Mouse (Mus musculus) heart, postnatal 0 days (tissue): ENCODE measurements around the gene Mmp9. TPM values are rescaled to one million over a fixed set of nuclear protein-coding genes. Genes with fewer than 3 reads are reported as not detected.

Experiments used
- ATAC-seq: fragments of 200-750 bp; cut with Nextera tagmentation; 2 replicates; pipeline ENCODE4 v1.8.0; 2017; ENCODE audit warnings: low read depth, moderate number of reproducible peaks, moderate library complexity; ENCODE audit not compliant: insufficient read depth
- DNase-seq: peaks from one replicate; pipeline ENCODE4 v3.0.0-alpha.2; 2016; ENCODE audit warnings: low spot score
- H3K27ac ChIP-seq: fragments of 300-500 bp; sonication (generic); 2 replicates; pipeline ENCODE4 v1.5.1; 2014; ENCODE audit warnings: low read depth, mild to moderate bottlenecking
- H3K27me3 ChIP-seq: fragments of 300-500 bp; sonication (generic); 2 replicates; pipeline ENCODE4 v1.6.1; 2014; ENCODE audit warnings: low read length, mixed read lengths; ENCODE audit not compliant: control insufficient read depth, insufficient read depth
- H3K36me3 ChIP-seq: fragments of 300-500 bp; sonication (generic); replicated peaks from 2 replicates; pipeline ENCODE4 v1.6.1; 2014; ENCODE audit warnings: low read length, mixed read lengths; ENCODE audit not compliant: control insufficient read depth, insufficient read depth
- H3K4me1 ChIP-seq: fragments of 300-500 bp; sonication (generic); 2 replicates; pipeline ENCODE4 v1.6.1; 2014; ENCODE audit warnings: antibody characterized with exemption; ENCODE audit not compliant: control insufficient read depth, insufficient read depth
- H3K4me2 ChIP-seq: fragments of 300-500 bp; sonication (generic); 2 replicates; pipeline ENCODE4 v1.6.1; 2014; ENCODE audit warnings: low read depth, mild to moderate bottlenecking, low read length, moderate library complexity
- H3K4me3 ChIP-seq: fragments of 300-500 bp; sonication (generic); 2 replicates; pipeline ENCODE4 v1.5.1; 2014; ENCODE audit warnings: low read depth, low read length
- H3K9ac ChIP-seq: fragments of 300-500 bp; sonication (generic); replicated peaks from 2 replicates; pipeline ENCODE4 v1.6.1; 2014; ENCODE audit warnings: low read depth, low read length, mixed read lengths
- H3K9me3 ChIP-seq: fragments of 300-500 bp; sonication (generic); replicated peaks from 2 replicates; pipeline ENCODE4 v1.6.1; 2016; ENCODE audit warnings: low read length; ENCODE audit not compliant: control insufficient read depth
- CTCF ChIP-seq: IDR thresholded peaks from 2 replicates; pipeline ENCODE4 v1.5.1; 2016; ENCODE audit warnings: antibody characterized with exemption, control low read depth, low read depth
- EP300 ChIP-seq: IDR thresholded peaks from 2 replicates; pipeline ENCODE4 v1.6.1; 2016; ENCODE audit warnings: antibody characterized with exemption, low read depth
- WGBS: fragments of 180-500 bp; shearing (Covaris S2); extraction: QIAGEN DNeasy Blood & Tissue Kit; methylation state at CpG from one replicate; pipeline ENCODE4 v1.1.7; 2014; 5-methylcytosine and 5-hydroxymethylcytosine counted together
- polyA plus RNA-seq: library from polyadenylated mRNA; unstranded; fragments of >200 nt; fragmentation: Nextera tagmentation; extraction: Ambion mirVana; gene quantifications from 2 replicates; pipeline ENCODE4 v1.2.1, GENCODE M21; 2015
- total RNA-seq: library from RNA; depleted of rRNA; stranded (reverse); fragments of >200 nt; gene quantifications from 2 replicates; pipeline ENCODE4 v1.2.3, GENCODE M21; 2014; ENCODE audit warnings: low replicate concordance

The Mmp9 gene
- total and polyA plus RNA-seq, 2 experiments from 2014 or later, result 0.08 to 0.64 TPM

GRCm38 (mm10) chr2:164903496-164903895 is 37.1 kb upstream of the Mmp9 start:
- Histone ChIP-seq H3K9me3 (peaks cover 7% of the 10 kb centered on the region; the same call in 1 of the 2 replicates), H3K36me3 (peaks cover 97% of the 10 kb centered on the region)
- 100% methylated on average over 1 of the region's 1 CpGs for WGBS

GRCm38 (mm10) chr2:164906071-164906470 is 34.5 kb upstream of the Mmp9 start:
- ATAC-seq, result no peak
- Histone ChIP-seq H3K27ac (no peak overlapping the region), H3K36me3 (peaks cover 81% of the 10 kb centered on the region), H3K27me3 (no peaks in the 10 kb centered on the region), H3K4me2 (no peak overlapping the region), H3K4me1 (peaks cover 8% of the 10 kb centered on the region; the same call in 1 of the 2 replicates), H3K9me3 (peaks cover 7% of the 10 kb centered on the region; the same call in 1 of the 2 replicates), H3K4me3 (no peak overlapping the region), H3K9ac (no peak overlapping the region)
- WGBS, result 100% methylated on average over 4 of the region's 4 CpGs
- TF ChIP-seq CTCF, result peak; percentile 25; the same call in 1 of the 2 replicates
- TF ChIP-seq EP300, result no peak
- DNase-seq, result no peak

More at GRCm38 (mm10) chr2:164903496-164903895, 37.1 kb upstream of the Mmp9 start:
- no peak overlapping the region for H3K9ac ChIP-seq
- H3K27ac ChIP-seq, result no peak overlapping the region
- no peak overlapping the region for H3K4me2 ChIP-seq
- ATAC-seq (no peak), DNase-seq (no peak)
- H3K4me1 ChIP-seq, result no peaks in the 10 kb centered on the region
- TF ChIP-seq CTCF (no peak), EP300 (no peak)
- H3K4me3 ChIP-seq, result no peak overlapping the region
- no peaks in the 10 kb centered on the region for H3K27me3 ChIP-seq

- no peak overlapping the region for H3K4me3 ChIP-seq
- DNase-seq (no peak), ATAC-seq (no peak)
- H3K9me3 ChIP-seq, result peaks cover 7% of the 10 kb centered on the region; the same call in 1 of the 2 replicates
- no peak overlapping the region for H3K9ac ChIP-seq
- H3K36me3 ChIP-seq, result peaks cover 66% of the 10 kb centered on the region
- H3K27ac ChIP-seq, result no peak overlapping the region
- TF ChIP-seq EP300 (no peak), CTCF (no peak)
- H3K4me1 ChIP-seq, result peaks cover 8% of the 10 kb centered on the region; the same call in 1 of the 2 replicates
- no peak overlapping the region for H3K4me2 ChIP-seq
- H3K27me3 ChIP-seq, result no peaks in the 10 kb centered on the region
- WGBS, result 95% methylated on average over 12 of the region's 12 CpGs
Measured at GRCm38 (mm10) chr2:164907511-164907910, 33.1 kb upstream of the Mmp9 start.

- peaks cover 8% of the 10 kb centered on the region; the same call in 1 of the 2 replicates for H3K4me1 ChIP-seq
- H3K36me3 ChIP-seq, result peaks cover 61% of the 10 kb centered on the region
- H3K27ac ChIP-seq, result no peak overlapping the region
- H3K9ac ChIP-seq, result no peak overlapping the region
- ATAC-seq (no peak), DNase-seq (no peak)
- H3K9me3 ChIP-seq, result peaks cover 7% of the 10 kb centered on the region; the same call in 1 of the 2 replicates
- TF ChIP-seq EP300 (no peak), CTCF (no peak)
- no peak overlapping the region for H3K4me3 ChIP-seq
- H3K4me2 ChIP-seq, result no peak overlapping the region
- H3K27me3 ChIP-seq, result no peaks in the 10 kb centered on the region
- 87% methylated on average over 5 of the region's 5 CpGs for WGBS
Measured at GRCm38 (mm10) chr2:164908011-164908410, 32.6 kb upstream of the Mmp9 start.

- ATAC-seq, result no peak
- H3K9me3 ChIP-seq, result peaks cover 7% of the 10 kb centered on the region; the same call in 1 of the 2 replicates
- DNase-seq, result no peak
- no peak overlapping the region for H3K4me2 ChIP-seq
- 95% methylated on average over 3 of the region's 3 CpGs for WGBS
- H3K27me3 ChIP-seq, result no peaks in the 10 kb centered on the region
- TF ChIP-seq CTCF, result no peak
- no peak for TF ChIP-seq EP300
- no peak overlapping the region for H3K4me3 ChIP-seq
- peaks cover 52% of the 10 kb centered on the region for H3K36me3 ChIP-seq
- no peak overlapping the region for H3K27ac ChIP-seq
- H3K9ac ChIP-seq, result no peak overlapping the region
- peaks cover 8% of the 10 kb centered on the region; the same call in 1 of the 2 replicates for H3K4me1 ChIP-seq
Measured at GRCm38 (mm10) chr2:164909100-164909499, 31.5 kb upstream of the Mmp9 start.

GRCm38 (mm10) chr2:164909542-164909941 is 31.0 kb upstream of the Mmp9 start:
- peak overlapping the region; percentile 78 for H3K4me2 ChIP-seq
- TF ChIP-seq CTCF, result peak; percentile 67
- TF ChIP-seq EP300, result no peak
- H3K27me3 ChIP-seq, result no peaks in the 10 kb centered on the region
- ATAC-seq, result no peak
- H3K27ac ChIP-seq, result peak overlapping the region; percentile 2; the same call in 1 of the 2 replicates
- peaks cover 8% of the 10 kb centered on the region; the same call in 1 of the 2 replicates for H3K4me1 ChIP-seq
- peaks cover 7% of the 10 kb centered on the region; the same call in 1 of the 2 replicates for H3K9me3 ChIP-seq
- WGBS, result 88% methylated on average over 1 of the region's 1 CpGs
- H3K9ac ChIP-seq, result no peak overlapping the region
- peak overlapping the region; percentile 76; the same call in 1 of the 2 replicates for H3K4me3 ChIP-seq
- peak; percentile 74 for DNase-seq
- peaks cover 48% of the 10 kb centered on the region for H3K36me3 ChIP-seq
